Mouse (Mus musculus) lung, postnatal 0 days (tissue): Measurements from ENCODE around the gene Tubb5.

Experiments used
- CTCF ChIP-seq: IDR thresholded peaks from 2 replicates; pipeline ENCODE4 v1.5.1; 2016; ENCODE audit warnings: antibody characterized with exemption, mild to moderate bottlenecking
- EP300 ChIP-seq: IDR thresholded peaks from 2 replicates; pipeline ENCODE4 v1.6.1; 2016; ENCODE audit warnings: antibody characterized with exemption, mild to moderate bottlenecking, control low read depth

- TF ChIP-seq CTCF (no peak), EP300 (no peak)
Measured at GRCm38 (mm10) chr17:35840561-35840960, 2.5 kb upstream of the Tubb5 start.
